Comparison of ENCODE assay signal across 9 mouse cellular contexts in genomic region chr15:78786411-78786818, GRCm38 (mm10). TPM values are rescaled to one million over a fixed set of nuclear protein-coding genes. Genes with fewer than 3 reads are reported as not detected.
A peak's percentile ranks its signal among the peaks of the same experiment; 100 is the strongest.
DNase-seq lines count a peak whose midpoint lies in the region; ATAC-seq and TF ChIP-seq lines count a peak whose summit lies in the region.
"Had no signal": no experiment of that assay in that cellular context is flagged by ENCODE, and none has a peak within 500 bp of the region (broad histone marks: within the 10 kb centered on the region; RNA-seq: fewer than 3 reads in every experiment).

No protein-coding gene starts in this region.

- no peak for ATAC-seq in embryonic facial prominence, embryonic 15.5 days (ENCODE audit: insufficient number of reproducible peaks, low FRiP score, low TSS enrichment, low read depth)

- no peak overlapping the region for H3K4me2 ChIP-seq in embryonic facial prominence, embryonic 15.5 days (replicated peaks)
- H3K4me2 ChIP-seq: liver, embryonic 13.5 days had no signal

- H3K9me3 ChIP-seq in embryonic facial prominence, embryonic 15.5 days (replicated peaks): no peaks in the 10 kb centered on the region
- H3K9me3 ChIP-seq: liver, embryonic 13.5 days had no signal

- no peak for DNase-seq in layer of hippocampus, adult 2 months (ENCODE audit: low spot score in 2 of 2)
- no peak for DNase-seq in layer of hippocampus, adult 18-20 months (ENCODE audit: low spot score in 2 of 2)
- peak; percentile 57 to 67 for DNase-seq in heart, postnatal 10 days
- peak; percentile 30 to 57 for DNase-seq in lung, postnatal 4 days
- no peak for DNase-seq in cerebellum, adult 9-10 months
- DNase-seq in right cerebral cortex, postnatal 14 days: no peak
- DNase-seq in cerebellum, postnatal 14 days: no peak
- DNase-seq: liver, embryonic 13.5 days had no signal

- TF ChIP-seq CTCF in layer of hippocampus, adult 2 months (conservative IDR thresholded peaks at IDR 0.05): no peak

- peaks cover 24% of the 10 kb centered on the region for H3K4me1 ChIP-seq in embryonic facial prominence, embryonic 15.5 days

- no peaks in the 10 kb centered on the region for H3K27me3 ChIP-seq in embryonic facial prominence, embryonic 15.5 days
- H3K27me3 ChIP-seq: liver, embryonic 13.5 days had no signal

- no peak overlapping the region for H3K4me3 ChIP-seq in layer of hippocampus, adult 2 months
- H3K4me3 ChIP-seq in embryonic facial prominence, embryonic 15.5 days (replicated peaks): no peak overlapping the region
- H3K4me3 ChIP-seq: liver, embryonic 13.5 days had no signal

- WGBS in embryonic facial prominence, embryonic 15.5 days: 70% methylated on average over 9 of the region's 9 CpGs

- intact Hi-C loops in heart, postnatal 10 days (cut with DNase I): loop anchor here (2.0 kb wide), 1 partner anchor 16 kb away; the partner anchor contains the start of gene Card10

- H3K36me3 ChIP-seq in embryonic facial prominence, embryonic 15.5 days: no peaks in the 10 kb centered on the region
- H3K36me3 ChIP-seq: liver, embryonic 13.5 days had no signal

- H3K9ac ChIP-seq in embryonic facial prominence, embryonic 15.5 days: no peak overlapping the region
- H3K9ac ChIP-seq: liver, embryonic 13.5 days had no signal

- peak overlapping the region; percentile 54 for H3K27ac ChIP-seq in layer of hippocampus, adult 2 months
- peak overlapping the region; percentile 69; the same call in 1 of the 2 replicates for H3K27ac ChIP-seq in embryonic facial prominence, embryonic 15.5 days (replicated peaks)

RNA-seq across cellular contexts. Expression of gene Mfng, which starts 13.1 kb away (rescaled TPM):
- total RNA-seq in layer of hippocampus, adult 2 months (2021): 1 to 10 TPM; 4.4 to 4.7 TPM
- 1 to 10 TPM; 6.0 to 6.2 TPM for total RNA-seq in layer of hippocampus, adult 18-20 months (2021)
- 21.3 and 22.8 TPM in 2 replicates for polyA plus RNA-seq in embryonic facial prominence, embryonic 15.5 days (2015; fragmentation: Nextera tagmentation; extraction: Ambion mirVana)
- total RNA-seq in heart, postnatal 10 days (2021): 10 to 100 TPM; 19.3 to 24.0 TPM

RNA-seq across cellular contexts. Expression of gene Card10, which starts 16.4 kb away (rescaled TPM):
- 1 to 10 TPM; 5.4 to 5.5 TPM for total RNA-seq in layer of hippocampus, adult 2 months (2021)
- 1 to 10 TPM; 5.9 to 6.7 TPM for total RNA-seq in layer of hippocampus, adult 18-20 months (2021)
- polyA plus RNA-seq in embryonic facial prominence, embryonic 15.5 days (2015; fragmentation: Nextera tagmentation; extraction: Ambion mirVana): 4.3 TPM in 2 replicates
- total RNA-seq in heart, postnatal 10 days (2021): 10 to 100 TPM; 18.8 to 20.4 TPM

RNA-seq across cellular contexts. Expression of gene Cdc42ep1, which starts 56.0 kb away (rescaled TPM):
- total RNA-seq in layer of hippocampus, adult 2 months (2021): 10 to 100 TPM; 12.2 to 13.7 TPM
- total RNA-seq in layer of hippocampus, adult 18-20 months (2021): 10 to 100 TPM; 11.9 to 15.8 TPM
- 41.5 and 43.8 TPM in 2 replicates for polyA plus RNA-seq in embryonic facial prominence, embryonic 15.5 days (2015; fragmentation: Nextera tagmentation; extraction: Ambion mirVana)
- 10 to 100 TPM; 63.9 to 68.5 TPM for total RNA-seq in heart, postnatal 10 days (2021)

Comparison
In these comparisons a context has a peak if more than half of its experiments do, and no peak if none do; other contexts are left out.
1. DNase-seq: peak in heart, postnatal 10 days (2 of 2) and lung, postnatal 4 days (2 of 2); none in layer of hippocampus, adult 2 months (0 of 2), layer of hippocampus, adult 18-20 months (0 of 2), cerebellum, adult 9-10 months (single experiment), right cerebral cortex, postnatal 14 days (single experiment) and cerebellum, postnatal 14 days (0 of 2).